Mouse (Mus musculus): Measurements from ENCODE around the gene C1ql3. TPM values are rescaled to one million over a fixed set of nuclear protein-coding genes. Genes with fewer than 3 reads are reported as not detected.
A peak's percentile ranks its signal among the peaks of the same experiment; 100 is the strongest.

The C1ql3 gene
- polyA plus RNA-seq (2014; fragmentation: Nextera tagmentation; extraction: Ambion mirVana), result 1.7 and 1.9 TPM in 2 replicates

- ATAC-seq (peak; percentile 70), DNase-seq (ENCODE audit: low spot score) (peak; percentile 65)
- H3K27me3 ChIP-seq (replicated peaks; ENCODE audit: control insufficient read depth, insufficient read depth, low read length), result peaks cover 33% of the 10 kb centered on the region
- peak within 1 kb of the TSS; percentile 99 for H3K4me2 ChIP-seq (ENCODE audit: low read length)
- under 1% methylated on average over 19 of the region's 19 CpGs for WGBS
- no peaks in the 10 kb centered on the region for H3K36me3 ChIP-seq (ENCODE audit: control insufficient read depth, insufficient read depth, low read length)
- H3K4me3 ChIP-seq (ENCODE audit: low read depth, low read length), result peak within 1 kb of the TSS; percentile 52
- H3K27ac ChIP-seq (ENCODE audit: low read depth, low read length), result no peak within 1 kb of the TSS
- peak within 1 kb of the TSS; percentile 56 for H3K9ac ChIP-seq (ENCODE audit: low read length)
- no peaks in the 10 kb centered on the region for H3K9me3 ChIP-seq (replicated peaks; ENCODE audit: control insufficient read depth, low read length)
- H3K4me1 ChIP-seq (ENCODE audit: control insufficient read depth, insufficient read depth, low read length), result peaks cover 14% of the 10 kb centered on the region
Measured at GRCm38 (mm10) chr2:13011472-13011871, at the start of gene C1ql3. C1ql3 (minus strand) TSS chr2:13011806.

GRCm38 (mm10) chr2:13060426-13061170 lies 49.0 kb upstream of the C1ql3 start:
- no peaks in the 10 kb centered on the region for H3K9me3 ChIP-seq (replicated peaks; ENCODE audit: control insufficient read depth, low read length)
- ATAC-seq (no peak), DNase-seq (ENCODE audit: low spot score) (no peak)
- no peak overlapping the region for H3K9ac ChIP-seq (ENCODE audit: low read length)
- H3K27me3 ChIP-seq (replicated peaks; ENCODE audit: control insufficient read depth, insufficient read depth, low read length), result no peaks in the 10 kb centered on the region
- H3K36me3 ChIP-seq (ENCODE audit: control insufficient read depth, insufficient read depth, low read length), result no peaks in the 10 kb centered on the region
- H3K4me3 ChIP-seq (ENCODE audit: low read depth, low read length), result no peak overlapping the region
- H3K4me2 ChIP-seq (ENCODE audit: low read length), result no peak overlapping the region
- 95% methylated on average over 5 of the region's 5 CpGs for WGBS
- H3K4me1 ChIP-seq (ENCODE audit: control insufficient read depth, insufficient read depth, low read length), result no peaks in the 10 kb centered on the region
- H3K27ac ChIP-seq (ENCODE audit: low read depth, low read length), result no peak overlapping the region

GRCm38 (mm10) chr2:13048649-13049048 lies 37.0 kb upstream of the C1ql3 start:
- no peaks in the 10 kb centered on the region for H3K27me3 ChIP-seq (replicated peaks; ENCODE audit: control insufficient read depth, insufficient read depth, low read length)
- no peak overlapping the region for H3K4me2 ChIP-seq (ENCODE audit: low read length)
- H3K27ac ChIP-seq (ENCODE audit: low read depth, low read length), result no peak overlapping the region
- ATAC-seq (no peak), DNase-seq (ENCODE audit: low spot score) (no peak)
- H3K4me1 ChIP-seq (ENCODE audit: control insufficient read depth, insufficient read depth, low read length), result no peaks in the 10 kb centered on the region
- H3K9me3 ChIP-seq (replicated peaks; ENCODE audit: control insufficient read depth, low read length), result no peaks in the 10 kb centered on the region
- no peak overlapping the region for H3K9ac ChIP-seq (ENCODE audit: low read length)
- H3K36me3 ChIP-seq (ENCODE audit: control insufficient read depth, insufficient read depth, low read length), result no peaks in the 10 kb centered on the region
- 92% methylated on average over 6 of the region's 6 CpGs for WGBS
- no peak overlapping the region for H3K4me3 ChIP-seq (ENCODE audit: low read depth, low read length)

GRCm38 (mm10) chr2:13044555-13044954 lies 32.9 kb upstream of the C1ql3 start:
- H3K36me3 ChIP-seq (ENCODE audit: control insufficient read depth, insufficient read depth, low read length), result no peaks in the 10 kb centered on the region
- 91% methylated on average over 4 of the region's 4 CpGs for WGBS

GRCm38 (mm10) chr2:13039785-13040184 lies 28.2 kb upstream of the C1ql3 start:
- no peak for ATAC-seq
- Histone ChIP-seq H3K9ac (ENCODE audit: low read length) (no peak overlapping the region), H3K4me3 (ENCODE audit: low read depth, low read length) (no peak overlapping the region), H3K27me3 (replicated peaks; ENCODE audit: control insufficient read depth, insufficient read depth, low read length) (no peaks in the 10 kb centered on the region), H3K4me1 (ENCODE audit: control insufficient read depth, insufficient read depth, low read length) (no peaks in the 10 kb centered on the region), H3K27ac (ENCODE audit: low read depth, low read length) (no peak overlapping the region), H3K36me3 (ENCODE audit: control insufficient read depth, insufficient read depth, low read length) (no peaks in the 10 kb centered on the region), H3K9me3 (replicated peaks; ENCODE audit: control insufficient read depth, low read length) (no peaks in the 10 kb centered on the region), H3K4me2 (ENCODE audit: low read length) (no peak overlapping the region)
- 92% methylated on average over 4 of the region's 4 CpGs for WGBS
- DNase-seq (ENCODE audit: low spot score), result no peak

More at GRCm38 (mm10) chr2:13044555-13044954, 32.9 kb upstream of the C1ql3 start:
- Histone ChIP-seq H3K27ac (ENCODE audit: low read depth, low read length) (no peak overlapping the region), H3K4me1 (ENCODE audit: control insufficient read depth, insufficient read depth, low read length) (no peaks in the 10 kb centered on the region), H3K4me3 (ENCODE audit: low read depth, low read length) (no peak overlapping the region), H3K4me2 (ENCODE audit: low read length) (no peak overlapping the region), H3K9ac (ENCODE audit: low read length) (no peak overlapping the region), H3K9me3 (replicated peaks; ENCODE audit: control insufficient read depth, low read length) (no peaks in the 10 kb centered on the region), H3K27me3 (replicated peaks; ENCODE audit: control insufficient read depth, insufficient read depth, low read length) (no peaks in the 10 kb centered on the region)
- no peak for DNase-seq (ENCODE audit: low spot score)
- no peak for ATAC-seq

- Histone ChIP-seq H3K4me2 (ENCODE audit: low read length) (no peak overlapping the region), H3K9me3 (replicated peaks; ENCODE audit: control insufficient read depth, low read length) (no peaks in the 10 kb centered on the region), H3K4me1 (ENCODE audit: control insufficient read depth, insufficient read depth, low read length) (no peaks in the 10 kb centered on the region), H3K36me3 (ENCODE audit: control insufficient read depth, insufficient read depth, low read length) (no peaks in the 10 kb centered on the region), H3K27me3 (replicated peaks; ENCODE audit: control insufficient read depth, insufficient read depth, low read length) (no peaks in the 10 kb centered on the region), H3K27ac (ENCODE audit: low read depth, low read length) (no peak overlapping the region), H3K9ac (ENCODE audit: low read length) (no peak overlapping the region), H3K4me3 (ENCODE audit: low read depth, low read length) (no peak overlapping the region)
- 73% methylated on average over 3 of the region's 3 CpGs for WGBS
- DNase-seq (ENCODE audit: low spot score) (peak; percentile 20), ATAC-seq (no peak)
Measured at GRCm38 (mm10) chr2:13038772-13039171, 27.2 kb upstream of the C1ql3 start.

GRCm38 (mm10) chr2:13018861-13019260 lies 7.3 kb upstream of the C1ql3 start:
- Histone ChIP-seq H3K36me3 (ENCODE audit: control insufficient read depth, insufficient read depth, low read length) (no peaks in the 10 kb centered on the region), H3K4me1 (ENCODE audit: control insufficient read depth, insufficient read depth, low read length) (peaks cover 4% of the 10 kb centered on the region; the same call in 1 of the 2 replicates), H3K9ac (ENCODE audit: low read length) (no peak overlapping the region), H3K27me3 (replicated peaks; ENCODE audit: control insufficient read depth, insufficient read depth, low read length) (no peaks in the 10 kb centered on the region), H3K4me3 (ENCODE audit: low read depth, low read length) (no peak overlapping the region), H3K4me2 (ENCODE audit: low read length) (no peak overlapping the region), H3K9me3 (replicated peaks; ENCODE audit: control insufficient read depth, low read length) (no peaks in the 10 kb centered on the region), H3K27ac (ENCODE audit: low read depth, low read length) (no peak overlapping the region)
- ATAC-seq, result peak; percentile 60; the same call in 1 of the 2 replicates
- WGBS, result 71% methylated on average over 1 of the region's 1 CpGs
- DNase-seq (ENCODE audit: low spot score), result peak; percentile 54

GRCm38 (mm10) chr2:13018382-13018781 lies 6.8 kb upstream of the C1ql3 start:
- Histone ChIP-seq H3K27ac (ENCODE audit: low read depth, low read length) (no peak overlapping the region), H3K4me2 (ENCODE audit: low read length) (no peak overlapping the region), H3K36me3 (ENCODE audit: control insufficient read depth, insufficient read depth, low read length) (no peaks in the 10 kb centered on the region), H3K4me3 (ENCODE audit: low read depth, low read length) (no peak overlapping the region), H3K27me3 (replicated peaks; ENCODE audit: control insufficient read depth, insufficient read depth, low read length) (no peaks in the 10 kb centered on the region), H3K9ac (ENCODE audit: low read length) (no peak overlapping the region), H3K9me3 (replicated peaks; ENCODE audit: control insufficient read depth, low read length) (no peaks in the 10 kb centered on the region), H3K4me1 (ENCODE audit: control insufficient read depth, insufficient read depth, low read length) (peaks cover 4% of the 10 kb centered on the region; the same call in 1 of the 2 replicates)
- 26% methylated on average over 5 of the region's 5 CpGs for WGBS
- DNase-seq (ENCODE audit: low spot score), result no peak
- no peak for ATAC-seq

- 37% methylated on average over 3 of the region's 3 CpGs for WGBS
- no peak overlapping the region for H3K27ac ChIP-seq (ENCODE audit: low read depth, low read length)
Measured at GRCm38 (mm10) chr2:13011973-13012372, 367 bp upstream of the C1ql3 start.

More at GRCm38 (mm10) chr2:13011973-13012372, 367 bp upstream of the C1ql3 start:
- no peaks in the 10 kb centered on the region for H3K9me3 ChIP-seq (replicated peaks; ENCODE audit: control insufficient read depth, low read length)
- no peak for DNase-seq (ENCODE audit: low spot score)
- H3K4me1 ChIP-seq (ENCODE audit: control insufficient read depth, insufficient read depth, low read length), result peaks cover 14% of the 10 kb centered on the region
- no peak overlapping the region for H3K9ac ChIP-seq (ENCODE audit: low read length)
- H3K27me3 ChIP-seq (replicated peaks; ENCODE audit: control insufficient read depth, insufficient read depth, low read length), result peaks cover 33% of the 10 kb centered on the region
- H3K4me3 ChIP-seq (ENCODE audit: low read depth, low read length), result peak overlapping the region; percentile 52; the same call in 1 of the 2 replicates
- no peaks in the 10 kb centered on the region for H3K36me3 ChIP-seq (ENCODE audit: control insufficient read depth, insufficient read depth, low read length)
- ATAC-seq, result no peak
- peak overlapping the region; percentile 99 for H3K4me2 ChIP-seq (ENCODE audit: low read length)
